Mouse (Mus musculus): ENCODE data around the gene Sec24c.

The Sec24c gene

DNA sequence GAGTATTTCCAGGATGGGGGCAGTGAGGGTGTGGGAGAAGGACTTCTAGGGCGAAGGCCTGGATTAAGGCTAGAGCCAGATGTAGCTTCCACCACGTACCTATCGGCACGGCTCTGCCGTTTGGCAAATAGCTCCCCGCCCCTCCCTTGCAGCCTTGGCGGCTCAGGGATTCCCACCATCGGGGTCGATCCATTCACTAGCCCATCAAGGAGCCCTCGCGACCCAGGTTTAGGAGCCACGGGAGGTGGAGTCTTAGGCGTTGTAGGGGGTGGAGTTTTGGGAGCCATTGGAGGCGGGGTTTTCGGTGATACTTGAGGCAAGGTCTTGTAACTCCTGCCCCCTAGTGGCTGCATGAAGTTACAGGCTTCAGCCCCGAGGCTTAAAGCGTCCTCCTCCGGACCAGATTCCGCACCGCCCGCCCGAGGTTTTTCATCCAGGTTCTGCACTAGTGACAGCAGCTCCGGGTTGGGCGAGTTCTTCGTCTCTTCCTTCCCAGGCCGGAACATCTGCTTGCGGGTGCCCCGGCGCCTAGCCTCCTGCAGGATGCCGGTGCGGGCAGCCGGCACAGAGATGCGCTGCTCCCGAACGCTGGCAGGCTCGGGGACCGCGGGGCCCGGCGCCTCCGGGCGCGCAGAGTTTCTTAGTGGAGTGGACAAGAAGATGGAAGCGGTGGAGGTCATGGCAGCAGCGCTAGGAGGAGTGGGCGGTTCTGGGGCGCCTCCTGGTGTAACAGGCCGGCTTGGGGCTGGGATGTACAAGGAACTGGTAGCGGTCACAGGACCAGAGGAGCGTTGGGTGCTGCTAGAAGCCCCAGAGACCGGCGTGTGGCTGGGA lies 13.1 kb upstream of the Sec24c start:
- DNase-seq (ENCODE audit: low spot score in 2 of 2), result peak; percentile 90 to 97

DNA sequence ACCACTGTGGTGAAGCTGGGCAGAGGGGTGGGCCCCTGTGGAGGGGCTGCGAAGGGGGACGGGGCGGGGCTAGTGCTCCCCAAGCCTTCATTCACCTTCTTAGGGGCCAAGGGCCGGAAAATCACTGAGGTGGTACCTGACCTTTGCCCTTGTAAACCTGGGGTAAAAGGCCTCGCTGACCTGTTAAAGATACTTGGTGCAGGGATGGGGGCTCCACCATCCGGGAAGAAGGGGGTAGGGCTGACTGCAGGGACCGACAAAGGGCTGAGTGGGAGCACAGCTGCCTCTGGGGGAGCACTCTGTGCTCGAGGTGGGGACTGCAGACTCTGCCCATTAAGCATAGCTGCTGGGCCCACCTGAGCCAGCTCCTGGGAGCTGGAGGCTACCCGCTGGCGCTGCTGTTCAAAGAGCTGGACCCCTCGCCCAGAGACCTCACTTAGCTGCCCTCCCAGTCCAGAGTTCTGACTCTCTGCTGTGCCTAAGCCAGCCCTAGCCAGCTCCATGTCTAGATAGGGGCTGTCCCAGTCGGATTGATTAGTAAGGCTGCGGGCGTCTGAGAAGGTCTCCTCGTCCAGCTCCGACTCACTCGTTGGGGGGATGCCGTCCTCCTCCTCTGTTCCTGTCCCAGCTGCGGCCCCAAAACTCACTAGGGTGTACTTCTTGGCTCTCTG lies 12.3 kb upstream of the Sec24c start:
- no peak for DNase-seq (ENCODE audit: low spot score in 2 of 2)

DNA sequence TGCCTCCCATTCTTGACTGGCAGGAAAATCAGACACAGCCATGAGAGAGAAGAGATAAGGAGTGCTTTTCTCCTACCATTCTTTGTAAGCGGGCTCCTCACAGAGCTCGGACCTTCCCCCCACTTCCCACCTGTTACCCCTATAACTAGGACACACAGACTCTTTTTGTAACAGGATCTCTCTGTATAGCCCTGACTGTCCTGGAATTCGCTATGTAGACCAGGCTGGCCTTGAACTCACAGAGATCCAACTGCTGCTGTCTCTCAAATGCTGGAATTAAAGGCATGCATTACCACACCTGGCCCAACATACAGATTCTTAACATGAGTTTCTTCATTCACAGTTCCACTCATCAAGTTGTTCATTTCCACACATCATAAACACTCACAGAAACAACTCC lies 11.4 kb upstream of the Sec24c start:
- no peak for DNase-seq (ENCODE audit: low spot score in 2 of 2)

DNA sequence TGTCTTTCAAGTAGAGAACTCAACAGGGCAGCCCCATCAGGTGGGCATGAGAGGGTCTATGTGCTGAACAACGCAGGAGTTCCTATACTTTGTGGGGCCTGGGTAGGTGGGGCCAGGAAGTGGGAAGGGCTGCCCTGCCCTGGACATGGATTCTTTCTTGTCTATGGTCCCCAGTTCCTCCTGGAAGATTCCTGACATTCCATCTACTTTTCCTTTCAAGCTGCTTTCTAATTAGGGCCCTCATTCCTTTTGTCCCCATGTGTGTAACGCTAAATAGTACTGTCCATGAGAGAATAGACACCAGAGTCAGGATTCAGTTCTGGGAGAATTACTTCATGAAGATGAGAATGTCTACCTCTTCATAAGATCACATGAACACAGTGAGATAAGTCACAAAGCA lies 10.5 kb upstream of the Sec24c start:
- no peak for DNase-seq (ENCODE audit: low spot score in 2 of 2)

DNA sequence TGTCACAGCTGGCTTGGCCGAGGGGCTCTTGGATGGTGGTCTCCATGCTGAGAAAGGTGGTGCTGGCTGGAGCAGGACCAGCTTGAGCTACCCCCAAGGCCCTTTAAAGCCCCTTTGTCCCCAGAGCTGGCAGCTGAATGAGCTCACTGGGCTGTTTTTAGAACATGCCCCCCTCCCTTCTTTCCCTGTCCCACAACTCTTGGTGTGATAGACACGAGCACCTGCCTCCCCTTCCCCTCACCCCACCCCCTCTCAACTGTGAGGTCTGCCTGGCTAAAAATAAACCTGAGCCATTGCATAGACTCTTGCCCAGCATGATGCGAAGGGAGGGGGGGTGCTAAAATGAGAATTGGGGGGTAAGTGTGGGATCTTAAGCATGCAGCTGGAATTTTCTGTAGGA lies 9.7 kb upstream of the Sec24c start:
- DNase-seq (ENCODE audit: low spot score in 2 of 2), result no peak

DNA sequence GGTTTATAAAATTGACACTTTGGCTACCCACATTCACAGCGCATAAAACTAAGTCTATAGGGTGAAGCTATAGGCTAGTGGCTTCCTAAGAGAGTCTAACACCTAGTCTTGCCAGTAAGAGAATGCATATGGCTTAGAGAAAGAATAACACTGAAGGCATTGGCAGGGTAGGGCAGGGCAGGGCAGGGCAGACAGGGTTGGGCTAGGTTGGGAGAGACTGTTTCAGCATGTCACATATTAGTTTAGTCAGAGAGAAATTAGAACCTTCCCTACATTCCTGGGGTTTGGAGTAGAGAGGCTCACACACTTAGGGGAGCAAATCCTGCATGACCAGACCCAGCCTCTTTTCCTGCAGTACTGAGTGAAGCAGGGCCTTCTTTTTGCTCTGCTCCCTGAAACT lies 6.6 kb upstream of the Sec24c start:
- no peak for DNase-seq (ENCODE audit: low spot score in 2 of 2)

DNA sequence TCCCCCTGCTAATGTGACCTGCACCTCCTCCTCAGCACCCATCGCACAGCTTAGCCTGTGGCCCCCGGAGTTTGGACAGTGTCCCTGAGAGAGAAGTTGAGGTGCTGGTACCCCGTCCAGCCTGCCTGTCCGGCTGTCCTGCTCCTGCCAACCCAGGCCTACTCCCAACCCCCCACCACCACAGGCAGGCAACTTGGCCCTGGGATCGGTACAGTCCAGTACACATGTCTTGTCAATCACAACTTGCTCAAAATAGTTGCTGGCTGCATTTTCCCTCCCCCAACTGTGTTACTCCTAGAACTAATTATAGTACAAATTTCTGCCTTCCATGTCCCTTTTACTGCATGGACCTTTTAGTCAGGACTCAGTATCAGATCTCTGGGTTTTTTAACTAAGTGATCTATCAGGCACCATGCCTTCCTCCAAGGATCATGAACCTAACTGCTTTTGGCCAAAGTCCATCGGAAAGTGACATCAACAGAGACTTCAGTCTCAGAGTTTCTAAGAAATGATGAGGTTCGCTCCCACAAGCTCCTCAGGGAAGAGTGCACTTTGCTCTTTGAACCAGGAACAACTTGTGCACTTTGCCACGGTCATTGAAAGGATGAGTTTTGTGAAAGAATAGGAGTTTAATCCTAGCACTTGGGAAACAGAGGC lies 5.8 kb upstream of the Sec24c start, which contains the start of gene Synpo2l:
TSS of gene Synpo2l (minus strand) at position 201 of the 657 bp plus-strand sequence.
- no peak for DNase-seq (ENCODE audit: low spot score in 2 of 2)

DNA sequence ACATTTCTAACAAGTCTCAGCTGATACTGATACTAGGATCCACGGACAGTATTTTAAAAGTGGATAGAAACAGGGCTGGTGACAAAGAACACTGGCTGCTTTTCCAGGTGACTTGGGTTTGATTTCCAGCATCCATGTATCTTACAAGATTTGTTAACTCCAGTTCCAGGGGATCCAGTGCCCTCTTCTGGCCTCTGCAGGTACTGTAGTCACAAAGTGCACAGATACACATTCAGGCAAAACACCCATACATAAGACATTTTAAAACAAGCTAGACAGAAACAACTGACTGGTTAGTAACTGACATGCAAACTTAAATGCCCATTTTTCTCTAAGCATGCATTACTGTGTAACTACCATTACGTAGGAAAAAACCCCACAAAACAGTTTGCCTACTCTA lies 1.1 kb upstream of the Sec24c start:
- DNase-seq (ENCODE audit: low spot score in 2 of 2), result no peak

DNA sequence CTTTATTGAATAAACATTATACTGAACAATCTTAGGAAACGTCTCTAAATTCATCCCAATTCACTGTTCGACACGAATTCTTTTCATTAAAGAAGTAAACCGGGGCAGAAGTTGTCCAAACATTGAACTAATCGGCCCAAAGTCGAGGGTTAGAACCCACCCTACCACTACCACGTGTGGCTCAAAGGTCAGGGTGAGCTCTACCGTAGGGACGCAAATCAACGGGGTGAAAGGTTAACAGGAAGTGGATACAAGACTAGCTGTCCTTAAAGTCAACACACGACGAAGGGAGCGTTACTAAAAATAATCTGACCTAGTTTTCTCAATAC lies 409 bp upstream of the Sec24c start:
- DNase-seq (ENCODE audit: low spot score in 2 of 2), result peak in 1 of 2 experiments; percentile 76

DNA sequence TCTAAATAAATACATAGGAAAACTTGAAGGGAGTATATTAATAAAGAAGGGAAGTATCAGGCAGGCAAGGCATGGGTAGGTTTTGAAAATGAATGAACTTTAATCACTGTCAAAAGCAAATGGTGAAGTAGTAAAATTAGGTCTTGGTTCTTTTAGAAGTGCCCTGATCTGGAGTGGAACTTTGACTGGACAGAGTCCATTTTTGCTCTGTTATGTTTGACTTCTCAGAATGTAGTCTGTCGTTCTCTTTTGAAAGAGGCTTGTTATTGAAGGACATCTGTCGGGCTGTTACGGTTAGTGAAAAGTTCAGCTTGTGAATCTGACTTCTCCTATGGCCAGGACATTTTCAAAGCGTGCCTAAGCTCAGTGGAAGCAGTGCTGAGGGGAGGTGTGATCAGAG lies 3.8 kb downstream of the Sec24c start:
- DNase-seq (ENCODE audit: low spot score in 2 of 2), result no peak

DNA sequence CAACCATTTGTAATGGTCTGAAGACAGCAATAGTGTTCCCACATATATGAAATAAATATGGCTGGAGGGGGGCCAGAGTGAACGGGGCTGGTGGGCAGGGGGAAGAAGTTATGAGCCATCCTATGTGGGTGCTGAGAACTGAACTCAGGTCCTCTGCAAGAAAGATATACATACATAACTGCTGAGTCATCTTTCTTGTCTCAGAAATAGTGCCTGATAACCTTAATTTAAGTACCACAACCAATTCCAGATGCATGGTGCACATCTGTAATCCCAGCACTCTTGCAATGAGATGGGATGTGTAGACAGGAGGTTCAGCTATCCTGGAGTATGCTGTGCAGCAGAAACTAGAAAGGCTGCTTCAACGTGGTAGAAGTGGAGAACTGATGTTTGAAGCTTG lies 7.6 kb downstream of the Sec24c start:
- DNase-seq (ENCODE audit: low spot score in 2 of 2), result no peak

DNA sequence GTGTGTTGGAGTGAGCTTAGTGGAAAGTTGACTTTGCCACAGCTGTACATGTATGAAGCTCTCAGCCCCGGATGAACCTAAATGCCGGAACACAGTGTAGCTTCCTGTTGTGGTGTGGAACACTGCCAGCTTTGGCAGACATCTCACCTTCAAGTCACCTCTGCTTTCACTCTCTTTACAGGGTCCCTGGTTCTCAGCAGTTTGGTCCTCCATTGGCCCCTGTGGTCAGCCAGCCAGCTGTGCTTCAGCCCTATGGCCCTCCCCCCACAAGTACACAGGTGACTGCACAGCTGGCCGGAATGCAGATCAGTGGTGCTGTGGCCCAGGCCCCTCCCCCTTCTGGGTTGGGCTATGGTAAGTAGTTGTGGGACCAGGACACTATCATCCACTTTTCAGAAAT lies 8.4 kb downstream of the Sec24c start:
- no peak for DNase-seq (ENCODE audit: low spot score in 2 of 2)

DNA sequence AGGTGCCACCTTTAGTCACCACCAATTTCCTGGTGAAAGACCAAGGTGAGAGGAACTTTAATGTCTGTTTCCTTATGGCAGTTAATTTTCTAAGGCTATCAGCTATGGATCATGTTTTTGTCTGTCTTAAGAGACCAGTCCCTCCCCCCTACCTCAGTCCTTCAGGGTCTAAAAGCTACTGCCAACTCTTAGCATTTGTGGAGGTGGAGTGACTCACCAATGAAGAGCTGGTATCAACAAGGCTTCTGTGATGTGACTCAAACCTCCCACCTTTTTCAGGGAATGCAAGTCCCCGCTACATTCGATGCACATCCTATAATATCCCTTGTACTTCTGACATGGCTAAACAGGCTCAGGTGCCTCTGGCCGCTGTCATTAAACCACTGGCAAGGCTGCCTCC lies 12.5 kb downstream of the Sec24c start:
- peak in 1 of 2 experiments; percentile 40 for DNase-seq (ENCODE audit: low spot score in 2 of 2)

DNA sequence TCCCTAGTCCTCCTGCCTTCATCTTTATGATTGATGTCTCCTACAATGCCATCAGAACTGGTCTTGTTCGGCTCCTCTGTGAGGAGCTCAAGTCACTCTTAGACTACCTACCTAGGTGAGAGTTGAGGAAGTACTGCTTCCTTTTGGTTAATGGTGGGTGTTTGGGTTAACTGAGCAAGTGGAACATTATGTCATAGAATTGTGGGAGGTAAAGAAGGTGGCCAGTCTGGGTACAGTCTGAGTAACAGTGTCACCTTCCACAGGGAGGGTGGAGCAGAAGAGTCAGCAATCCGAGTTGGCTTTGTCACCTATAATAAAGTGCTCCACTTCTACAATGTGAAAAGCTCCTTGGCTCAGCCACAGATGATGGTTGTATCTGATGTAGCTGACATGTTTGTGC lies 14.9 kb downstream of the Sec24c start:
- no peak for DNase-seq (ENCODE audit: low spot score in 2 of 2)

DNA sequence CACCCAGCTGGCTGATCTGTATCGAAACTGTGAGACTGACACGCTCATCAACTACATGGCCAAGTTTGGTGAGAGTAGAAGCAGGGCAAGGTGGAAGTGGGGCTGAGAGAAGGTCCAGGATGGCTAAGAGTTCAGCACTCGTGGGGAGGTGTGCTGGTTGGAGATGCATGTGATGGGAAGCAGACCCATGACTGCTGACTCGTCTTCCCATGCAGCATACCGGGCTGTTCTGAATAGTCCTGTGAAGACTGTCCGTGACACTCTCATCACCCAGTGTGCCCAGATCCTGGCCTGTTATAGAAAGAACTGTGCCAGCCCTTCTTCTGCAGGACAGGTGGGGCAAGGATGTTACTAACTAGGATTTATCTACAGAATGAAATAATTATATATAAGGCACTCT lies 17.7 kb downstream of the Sec24c start:
- no peak for DNase-seq (ENCODE audit: low spot score in 2 of 2)

DNA sequence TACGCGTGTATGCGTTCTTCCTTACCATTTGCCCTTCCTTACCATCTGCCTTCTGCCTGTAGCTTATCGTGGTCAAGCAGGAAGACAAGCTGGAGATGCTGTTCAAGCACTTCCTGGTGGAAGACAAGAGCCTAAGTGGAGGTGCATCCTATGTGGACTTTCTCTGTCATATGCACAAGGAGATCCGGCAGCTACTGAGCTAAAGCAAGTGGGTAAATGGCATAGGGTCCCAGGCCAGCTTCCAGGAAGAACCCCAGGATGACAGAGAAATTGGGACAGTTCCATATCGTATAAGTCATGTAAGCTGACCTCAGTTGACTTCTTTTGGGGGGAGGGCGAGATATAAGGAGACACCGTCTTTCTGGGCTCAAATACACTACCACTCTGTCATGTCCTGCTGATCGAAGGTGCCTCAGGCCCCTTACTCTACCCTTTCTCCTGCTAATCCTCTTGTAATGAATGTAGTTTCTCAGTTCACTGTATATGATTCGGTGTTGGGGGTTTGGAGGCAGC lies 19.5 kb downstream of the Sec24c start:
- DNase-seq (ENCODE audit: low spot score in 2 of 2), result no peak

DNA sequence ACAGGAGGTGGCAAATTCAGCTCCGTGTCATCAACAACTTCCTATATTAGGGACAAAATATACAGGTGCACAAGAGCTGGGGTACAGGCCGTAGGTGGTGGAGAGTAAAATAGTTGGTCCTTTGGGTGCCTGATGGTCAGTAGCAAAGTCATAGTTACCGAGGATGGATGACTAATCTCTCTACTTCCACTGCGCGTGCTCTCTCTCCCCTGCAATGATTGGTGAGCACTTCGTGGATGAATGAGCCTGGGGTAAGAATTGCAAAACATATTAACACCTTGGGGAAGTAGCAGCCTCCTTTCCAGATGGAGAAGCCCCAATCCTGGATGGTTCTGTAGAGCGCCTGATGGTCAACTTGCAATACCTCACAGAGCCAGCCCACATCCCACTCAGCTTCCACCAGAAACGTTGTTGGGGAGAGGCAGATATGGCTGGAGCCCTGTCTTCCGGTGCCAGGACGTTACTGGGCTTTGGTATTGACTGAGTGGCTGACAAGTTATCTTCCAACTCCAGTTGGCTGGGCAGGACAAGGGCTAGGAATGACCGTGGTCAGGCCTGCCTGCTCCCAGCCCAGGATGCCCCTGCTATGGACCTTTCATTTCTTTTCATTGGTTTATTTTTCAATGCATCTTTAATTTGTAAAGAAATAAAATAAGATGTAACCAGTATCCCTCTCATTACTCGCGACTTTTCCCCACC lies 20.2 kb downstream of the Sec24c start:
- DNase-seq (ENCODE audit: low spot score in 2 of 2), result peak in 1 of 2 experiments; percentile 46

DNA sequence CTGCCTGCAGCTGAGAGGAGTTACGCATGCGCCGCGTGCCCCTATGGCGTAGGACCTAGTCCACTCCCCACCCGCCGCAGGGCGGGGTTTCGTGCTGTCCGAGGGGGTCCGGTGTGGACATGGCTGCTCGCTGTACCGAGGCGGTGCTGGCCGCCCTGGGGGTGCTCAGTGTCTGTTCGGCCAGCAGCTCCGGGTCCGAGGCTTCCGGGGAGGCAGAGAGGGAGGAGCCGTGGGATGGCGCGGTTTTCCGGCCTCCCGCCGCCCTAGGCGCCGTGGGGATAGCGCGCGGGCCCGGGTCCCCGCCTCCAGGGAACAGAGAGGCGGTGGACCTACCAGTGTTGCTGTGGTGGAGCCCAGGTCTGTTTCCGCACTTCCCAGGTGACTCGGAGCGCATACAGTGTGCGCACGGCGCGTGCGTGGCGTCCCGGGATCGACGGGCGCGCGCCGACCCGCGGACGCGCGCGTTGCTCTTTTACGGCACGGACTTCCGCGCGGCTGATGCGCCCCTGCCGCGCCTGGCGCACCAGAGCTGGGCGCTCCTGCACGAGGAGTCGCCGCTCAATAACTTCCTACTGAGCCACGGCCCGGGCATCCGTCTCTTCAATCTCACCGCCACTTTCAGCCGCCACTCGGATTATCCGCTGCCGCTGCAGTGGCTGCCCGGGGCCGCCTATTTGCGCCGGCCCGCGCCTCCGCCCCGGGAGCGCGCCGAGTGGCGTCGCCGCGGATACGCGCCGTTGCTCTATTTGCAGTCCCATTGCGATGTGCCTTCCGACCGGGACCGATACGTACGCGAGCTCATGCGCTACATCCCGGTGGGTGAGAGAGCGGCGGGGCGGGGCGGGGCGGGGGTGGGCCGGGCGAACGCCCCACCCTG lies 21.0 kb downstream of the Sec24c start, which contains the start of gene Fut11:
TSS of gene Fut11 (plus strand) at position 85 of the 877 bp plus-strand sequence.
- peak; percentile 70 to 84 for DNase-seq (ENCODE audit: low spot score in 2 of 2)

DNA sequence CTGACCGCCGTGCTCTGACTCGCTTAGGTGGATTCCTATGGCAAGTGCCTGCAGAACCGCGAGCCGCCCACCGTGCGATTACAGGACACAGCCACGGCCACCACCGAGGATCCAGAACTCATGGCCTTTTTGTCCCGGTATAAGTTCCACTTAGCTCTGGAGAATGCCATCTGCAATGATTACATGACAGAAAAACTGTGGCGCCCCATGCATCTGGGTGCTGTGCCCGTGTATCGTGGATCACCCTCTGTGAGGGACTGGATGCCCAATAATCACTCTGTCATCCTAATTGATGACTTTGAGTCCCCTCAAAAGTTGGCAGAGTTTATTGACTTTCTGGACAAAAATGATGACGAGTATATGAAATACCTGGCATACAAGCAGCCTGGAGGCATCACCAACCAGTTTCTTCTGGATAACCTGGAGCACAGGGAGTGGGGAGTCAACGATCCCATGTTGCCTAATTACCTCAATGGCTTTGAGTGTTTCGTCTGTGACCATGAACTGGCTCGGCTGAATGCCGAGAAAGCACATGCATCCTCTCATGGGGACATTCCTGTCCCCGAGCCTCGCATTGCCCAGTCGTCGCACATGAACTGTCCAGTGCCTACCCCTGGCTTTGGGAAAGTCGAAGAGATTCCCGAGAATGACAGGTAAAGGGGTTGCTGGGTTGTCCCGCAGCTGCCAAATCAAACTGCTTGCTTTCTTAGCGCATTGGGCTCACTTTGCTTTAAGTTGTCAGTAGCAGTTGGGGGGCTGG lies 21.8 kb downstream of the Sec24c start:
- no peak for DNase-seq (ENCODE audit: low spot score in 2 of 2)

DNA sequence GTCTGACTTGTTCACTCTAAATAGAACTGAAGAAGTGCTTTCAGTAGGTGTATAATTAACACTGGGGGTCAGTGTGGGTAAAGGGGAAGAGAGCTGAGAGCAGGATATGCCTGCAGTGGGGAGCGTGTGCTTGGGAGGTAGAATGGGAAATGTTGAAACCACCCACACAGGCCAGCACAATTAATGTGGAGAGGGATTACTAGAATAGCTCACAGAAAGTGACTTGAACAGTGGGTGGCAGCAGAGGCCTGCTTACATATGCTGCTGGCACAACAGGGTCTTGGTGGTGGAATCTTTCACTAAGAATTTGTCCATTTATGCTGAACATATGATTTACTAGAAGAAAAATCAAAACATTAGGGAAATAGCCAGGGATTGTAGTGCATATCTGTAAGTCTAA lies 22.9 kb downstream of the Sec24c start:
- DNase-seq (ENCODE audit: low spot score in 2 of 2), result peak in 1 of 2 experiments; percentile 72

Measured in left cerebral cortex, adult 9 months (tissue).